Mouse (Mus musculus) intestine, embryonic 15.5 days (tissue): ENCODE data around the gene Duxbl3. TPM values are rescaled to one million over a fixed set of nuclear protein-coding genes. Genes with fewer than 3 reads are reported as not detected.
"Not testable (repeated sequence)": the region's sequence is repeated elsewhere in the genome, so short reads cannot be mapped to it uniquely, and the experiment has no call there.

Experiments used
- ATAC-seq: fragments of 200-750 bp; cut with Nextera tagmentation; 2 replicates; pipeline ENCODE4 v1.8.0; 2017; ENCODE audit warnings: moderate TSS enrichment, moderate library complexity
- H3K27ac ChIP-seq: fragments of 300-500 bp; sonication (generic); 2 replicates; pipeline ENCODE4 v1.5.1; 2015; ENCODE audit warnings: mild to moderate bottlenecking, inconsistent platforms
- H3K27me3 ChIP-seq: fragments of 300-500 bp; sonication (generic); replicated peaks from 2 replicates; pipeline ENCODE4 v1.6.1; 2015; ENCODE audit warnings: inconsistent platforms
- H3K36me3 ChIP-seq: fragments of 300-500 bp; sonication (generic); 2 replicates; pipeline ENCODE4 v1.6.1; 2015; ENCODE audit warnings: inconsistent platforms
- H3K4me1 ChIP-seq: fragments of 300-500 bp; sonication (generic); replicated peaks from 2 replicates; pipeline ENCODE4 v1.6.1; 2015; ENCODE audit warnings: inconsistent platforms
- H3K4me2 ChIP-seq: fragments of 300-500 bp; sonication (generic); replicated peaks from 2 replicates; pipeline ENCODE4 v1.6.1; 2015; ENCODE audit warnings: mild to moderate bottlenecking, inconsistent platforms
- H3K4me3 ChIP-seq: fragments of 300-500 bp; sonication (generic); replicated peaks from 2 replicates; pipeline ENCODE4 v1.5.1; 2015; ENCODE audit warnings: inconsistent platforms
- H3K9ac ChIP-seq: fragments of 300-500 bp; sonication (generic); 2 replicates; pipeline ENCODE4 v1.6.1; 2015; ENCODE audit warnings: inconsistent platforms
- H3K9me3 ChIP-seq: fragments of 300-500 bp; sonication (generic); 2 replicates; pipeline ENCODE4 v1.6.1; 2016; ENCODE audit warnings: inconsistent platforms
- WGBS: fragments of 180-500 bp; shearing (Covaris S2); methylation state at CpG from one replicate; pipeline ENCODE4 v1.1.7; 2015; 5-methylcytosine and 5-hydroxymethylcytosine counted together
- polyA plus RNA-seq: library from polyadenylated mRNA; unstranded; fragments of >200 nt; fragmentation: Nextera tagmentation; extraction: Ambion mirVana; gene quantifications from 2 replicates; pipeline ENCODE4 v1.2.1, GENCODE M21; 2015

Gene Duxbl3
- 0.47 and 0.74 TPM in 2 replicates for polyA plus RNA-seq

GRCm38 (mm10) chr14:26257756-26258617 lies at the start of gene Duxbl3:
TSS of gene Duxbl3 (plus strand) at chr14:26257962.
- H3K9me3 ChIP-seq, H3K9ac ChIP-seq, H3K4me3 ChIP-seq, H3K4me2 ChIP-seq, H3K36me3 ChIP-seq, H3K27me3 ChIP-seq, H3K27ac ChIP-seq, H3K4me1 ChIP-seq: not testable (repeated sequence)
- no CpG with 5 or more reads among the region's 25 CpGs for WGBS
- ATAC-seq = peak; percentile 80

DNA sequence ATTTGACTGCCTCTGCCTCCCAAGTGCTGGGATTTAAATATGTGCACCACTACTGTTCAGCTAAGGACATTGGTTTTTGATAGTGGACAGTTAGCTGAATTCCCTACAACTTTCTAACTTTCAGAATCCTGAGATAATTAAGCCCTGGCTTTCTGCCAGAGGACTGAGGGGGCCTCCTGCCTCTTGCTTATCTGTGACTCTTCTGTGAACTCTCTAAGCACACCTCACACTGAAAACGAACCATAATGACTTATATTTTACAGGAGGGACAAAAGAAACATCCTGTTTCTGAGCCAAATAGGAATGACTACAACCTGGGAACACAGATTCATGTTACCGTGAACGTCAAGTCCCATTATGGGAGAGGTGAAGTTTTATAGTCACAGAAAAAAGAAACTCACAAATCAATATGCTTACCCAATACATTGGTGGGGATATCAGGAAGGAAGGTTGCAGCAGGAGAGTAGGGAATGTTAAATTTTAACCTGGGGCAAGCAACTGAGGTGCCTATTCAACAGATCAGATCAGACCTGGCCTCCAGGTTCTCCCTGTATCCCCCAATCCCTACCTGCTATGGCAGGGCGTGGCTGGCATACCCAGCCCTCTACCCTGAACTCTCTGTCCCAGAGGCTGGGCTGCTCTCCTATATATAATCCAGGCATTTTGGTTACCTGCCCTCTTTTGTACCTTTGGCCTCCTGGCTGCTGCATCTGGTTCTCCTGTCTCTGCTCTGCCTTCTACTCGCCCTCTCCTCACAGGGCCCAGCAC lies 41.3 kb upstream of the Duxbl3 start:
- not testable (repeated sequence) for H3K9ac ChIP-seq, H3K4me2 ChIP-seq, H3K4me3 ChIP-seq, H3K4me1 ChIP-seq, H3K36me3 ChIP-seq, H3K27me3 ChIP-seq, H3K27ac ChIP-seq, H3K9me3 ChIP-seq
- peak; percentile 98 for ATAC-seq
- WGBS = no CpG with 5 or more reads among the region's 5 CpGs

GRCm38 (mm10) chr14:26237183-26237582 lies 20.6 kb upstream of the Duxbl3 start:
- peak; percentile 43; the same call in 1 of the 2 replicates for ATAC-seq
- H3K27me3 ChIP-seq = not testable (repeated sequence)
- WGBS = no CpG with 5 or more reads among the region's 2 CpGs

DNA sequence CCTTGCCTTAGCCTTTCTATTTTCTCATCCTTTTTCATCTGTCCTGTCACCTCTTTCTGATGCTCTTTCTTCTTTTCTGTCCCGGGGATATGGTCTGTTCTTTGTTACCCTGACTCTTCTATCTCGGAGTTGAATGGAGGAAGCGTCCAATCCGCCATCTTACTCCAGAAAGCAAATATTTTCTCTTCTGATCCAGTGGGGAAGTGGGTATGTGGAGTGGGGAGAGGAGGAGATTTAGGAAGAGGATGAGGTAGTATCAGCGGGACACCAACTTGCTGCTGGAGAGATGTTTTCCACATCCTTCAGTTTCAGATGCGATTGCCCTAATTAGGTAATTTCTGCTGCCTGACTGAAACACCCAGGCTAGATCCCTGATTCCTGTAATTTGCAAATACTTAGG lies 967 bp downstream of the Duxbl3 start:
- not testable (repeated sequence) for H3K4me1 ChIP-seq, H3K4me3 ChIP-seq, ATAC-seq, H3K36me3 ChIP-seq, H3K27ac ChIP-seq, H3K9ac ChIP-seq, H3K4me2 ChIP-seq, H3K27me3 ChIP-seq, H3K9me3 ChIP-seq
- no CpG with 5 or more reads among the region's 6 CpGs for WGBS

More at GRCm38 (mm10) chr14:26237183-26237582, 20.6 kb upstream of the Duxbl3 start:
- H3K4me3 ChIP-seq, H3K9ac ChIP-seq, H3K4me2 ChIP-seq, H3K9me3 ChIP-seq, H3K27ac ChIP-seq, H3K36me3 ChIP-seq, H3K4me1 ChIP-seq: not testable (repeated sequence)

GRCm38 (mm10) chr14:26286737-26287136 lies 29.0 kb downstream of the Duxbl3 start:
- H3K27me3 ChIP-seq, H3K4me1 ChIP-seq, H3K9me3 ChIP-seq, H3K27ac ChIP-seq, H3K4me3 ChIP-seq, H3K4me2 ChIP-seq, H3K9ac ChIP-seq, H3K36me3 ChIP-seq: not testable (repeated sequence)
- no CpG with 5 or more reads among the region's 2 CpGs for WGBS
- ATAC-seq = 0 out of 2 replicates have a peak, but pooled peaks have one; percentile 36

DNA sequence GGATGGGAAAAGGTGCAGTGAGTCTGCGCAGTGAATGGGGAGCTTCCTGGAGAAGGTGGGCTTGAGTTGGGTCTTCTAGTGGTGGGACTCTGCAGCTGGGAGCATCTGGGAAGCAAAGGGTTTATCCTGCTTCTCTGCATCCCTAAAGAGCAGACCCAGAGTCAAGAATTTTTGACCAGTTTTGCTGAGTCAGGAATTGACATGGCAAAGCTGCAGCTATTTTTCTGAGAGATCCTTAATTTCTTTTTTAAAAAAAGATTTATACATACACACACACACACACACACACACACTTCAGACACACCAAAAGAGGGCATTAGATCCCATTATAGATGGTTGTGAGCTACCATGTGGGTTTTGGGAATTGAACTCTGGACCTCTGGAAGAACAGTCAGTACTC lies 36.1 kb downstream of the Duxbl3 start:
- no peaks in the 10 kb centered on the region for H3K9me3 ChIP-seq
- no peaks in the 10 kb centered on the region for H3K4me1 ChIP-seq
- H3K27me3 ChIP-seq = no peaks in the 10 kb centered on the region
- no peak overlapping the region for H3K9ac ChIP-seq
- H3K27ac ChIP-seq = no peak overlapping the region
- 95% methylated on average over 1 of the region's 1 CpGs for WGBS
- no peak overlapping the region for H3K4me2 ChIP-seq
- no peak for ATAC-seq
- no peaks in the 10 kb centered on the region for H3K36me3 ChIP-seq
- H3K4me3 ChIP-seq = no peak overlapping the region

- Histone ChIP-seq H3K9ac (no peak overlapping the region), H3K4me2 (no peak overlapping the region), H3K27me3 (no peaks in the 10 kb centered on the region), H3K36me3 (no peaks in the 10 kb centered on the region), H3K4me3 (no peak overlapping the region), H3K9me3 (no peaks in the 10 kb centered on the region), H3K27ac (peak overlapping the region; percentile 66; the same call in 1 of the 2 replicates), H3K4me1 (no peaks in the 10 kb centered on the region)
- 67% methylated on average over 4 of the region's 4 CpGs for WGBS
- ATAC-seq = peak; percentile 98
These were observed 39.3 kb downstream of the Duxbl3 start for GRCm38 (mm10) chr14:26297055-26297454.

DNA sequence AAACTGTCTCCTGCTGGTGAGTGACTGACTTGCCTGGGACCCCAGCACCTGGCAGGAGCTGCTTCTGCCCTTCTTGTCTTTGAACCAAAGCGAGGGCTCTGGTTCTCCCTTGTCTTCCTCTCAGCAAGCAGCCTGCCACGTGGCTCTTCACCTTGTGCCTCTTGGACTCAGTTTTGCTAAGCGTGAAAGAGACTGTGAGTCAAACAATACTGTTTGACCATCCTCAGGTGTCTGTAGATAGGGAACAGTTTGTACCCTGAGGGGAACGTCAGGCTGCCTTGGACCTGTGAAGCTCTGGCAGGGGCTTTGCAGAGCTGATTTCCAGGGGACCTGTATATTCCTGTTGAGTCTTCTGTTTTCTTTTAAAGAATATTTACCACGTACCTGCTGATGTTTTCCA lies 39.7 kb downstream of the Duxbl3 start:
- Histone ChIP-seq H3K9ac (no peak overlapping the region), H3K36me3 (no peaks in the 10 kb centered on the region), H3K4me2 (no peak overlapping the region), H3K4me1 (no peaks in the 10 kb centered on the region), H3K9me3 (no peaks in the 10 kb centered on the region), H3K27me3 (no peaks in the 10 kb centered on the region), H3K4me3 (no peak overlapping the region), H3K27ac (peak overlapping the region; percentile 66)
- ATAC-seq = peak; percentile 52
- 66% methylated on average over 5 of the region's 5 CpGs for WGBS

- Histone ChIP-seq H3K27ac (no peak overlapping the region), H3K9ac (no peak overlapping the region), H3K36me3 (no peaks in the 10 kb centered on the region), H3K4me2 (no peak overlapping the region), H3K27me3 (no peaks in the 10 kb centered on the region; the same call in 1 of the 2 replicates), H3K4me1 (no peaks in the 10 kb centered on the region), H3K9me3 (no peaks in the 10 kb centered on the region), H3K4me3 (no peak overlapping the region)
- WGBS = 33% methylated on average over 2 of the region's 2 CpGs
- ATAC-seq = 0 out of 2 replicates have a peak, but pooled peaks have one; percentile 60
These were observed 45.3 kb downstream of the Duxbl3 start for GRCm38 (mm10) chr14:26303111-26303510.

- Histone ChIP-seq H3K36me3 (no peaks in the 10 kb centered on the region), H3K4me3 (no peak overlapping the region), H3K27ac (no peak overlapping the region), H3K4me2 (no peak overlapping the region), H3K9ac (no peak overlapping the region), H3K4me1 (no peaks in the 10 kb centered on the region), H3K27me3 (no peaks in the 10 kb centered on the region; the same call in 1 of the 2 replicates), H3K9me3 (no peaks in the 10 kb centered on the region)
- 45% methylated on average over 2 of the region's 2 CpGs for WGBS
- ATAC-seq = no peak
These were observed 48.3 kb downstream of the Duxbl3 start for GRCm38 (mm10) chr14:26306032-26306431.

DNA sequence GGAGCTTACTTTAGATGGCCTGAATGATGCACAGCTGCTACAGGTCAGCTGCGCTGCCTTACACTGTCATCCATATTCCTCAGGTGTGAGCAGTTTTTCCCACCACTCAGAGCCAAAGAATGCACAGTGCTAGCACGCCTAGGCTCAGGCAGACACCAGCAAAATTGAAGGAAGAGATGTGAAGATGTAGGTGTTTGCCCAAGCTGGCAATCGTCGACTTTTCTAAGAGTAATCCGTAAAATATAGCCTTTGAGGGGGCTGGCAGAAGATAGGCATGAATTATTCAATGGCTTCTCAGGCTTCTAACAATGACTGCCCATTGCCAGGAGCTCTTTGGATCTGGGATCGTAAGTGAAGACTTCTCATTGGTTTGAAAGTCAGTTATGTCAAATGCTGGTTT lies 51.1 kb downstream of the Duxbl3 start:
- Histone ChIP-seq H3K27ac (no peak overlapping the region), H3K4me1 (no peaks in the 10 kb centered on the region), H3K4me3 (no peak overlapping the region), H3K27me3 (no peaks in the 10 kb centered on the region; the same call in 1 of the 2 replicates), H3K9me3 (no peaks in the 10 kb centered on the region), H3K36me3 (no peaks in the 10 kb centered on the region), H3K4me2 (no peak overlapping the region), H3K9ac (no peak overlapping the region)
- WGBS = 91% methylated on average over 6 of the region's 6 CpGs
- no peak for ATAC-seq

DNA sequence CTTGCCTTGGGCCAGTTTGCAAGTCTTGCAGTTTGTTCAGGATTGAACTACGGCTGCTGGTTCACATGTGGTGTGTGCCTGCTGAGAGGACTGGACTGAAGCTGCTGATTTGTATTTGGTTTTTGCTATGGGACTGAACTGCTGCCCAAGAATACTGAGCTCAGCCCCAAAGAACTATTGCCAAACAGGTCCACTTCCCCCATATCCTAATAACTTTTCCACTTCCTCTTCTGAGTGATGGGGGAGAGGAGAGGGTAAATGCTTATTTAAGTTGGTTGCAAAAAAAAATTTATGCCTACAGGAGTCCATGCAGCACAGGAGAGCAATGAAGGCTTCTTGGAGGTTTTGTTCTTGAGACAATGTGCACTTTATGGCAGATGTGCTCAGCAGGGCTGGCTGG lies 51.7 kb downstream of the Duxbl3 start:
- ATAC-seq = no peak
- WGBS = 91% methylated on average over 1 of the region's 1 CpGs

More for the DNA sequence above, 51.7 kb downstream of the Duxbl3 start:
- Histone ChIP-seq H3K4me1 (no peaks in the 10 kb centered on the region), H3K36me3 (no peaks in the 10 kb centered on the region), H3K4me2 (no peak overlapping the region), H3K27ac (no peak overlapping the region), H3K4me3 (no peak overlapping the region), H3K9ac (no peak overlapping the region), H3K27me3 (no peaks in the 10 kb centered on the region; the same call in 1 of the 2 replicates), H3K9me3 (no peaks in the 10 kb centered on the region)
